Mouse (Mus musculus) lung, postnatal 0 days (tissue): ENCODE data around the gene Capn7.

ENCODE experiments used
- CTCF ChIP-seq: IDR thresholded peaks from 2 replicates; pipeline ENCODE4 v1.5.1; 2016; ENCODE audit warnings: antibody characterized with exemption, mild to moderate bottlenecking
- EP300 ChIP-seq: IDR thresholded peaks from 2 replicates; pipeline ENCODE4 v1.6.1; 2016; ENCODE audit warnings: antibody characterized with exemption, mild to moderate bottlenecking, control low read depth

DNA sequence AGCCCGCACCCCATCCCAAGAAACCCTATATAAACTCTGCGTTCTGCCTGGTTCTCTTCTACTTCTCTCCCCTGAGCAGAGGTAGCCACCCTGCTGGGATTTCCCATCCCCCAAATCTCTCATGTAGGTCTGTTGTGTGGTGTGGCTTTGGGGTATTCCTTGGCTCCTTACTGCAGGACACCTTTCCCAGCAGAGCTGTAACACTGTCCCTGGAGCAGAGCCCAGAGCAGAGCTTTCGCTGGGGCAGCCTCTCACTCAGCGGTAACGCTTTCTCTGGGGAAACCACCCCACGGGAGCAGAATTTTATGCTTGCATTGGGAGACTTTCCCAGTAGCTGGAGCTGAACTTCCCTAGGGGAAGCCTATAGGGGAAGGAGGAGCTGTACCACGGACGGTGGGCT lies 45.8 kb downstream of the Capn7 start:
- TF ChIP-seq CTCF: no peak
- TF ChIP-seq EP300: no peak
